Mouse (Mus musculus) duodenum, adult 2 months (tissue): Measurements from ENCODE around the gene Pdzph1. TPM values are rescaled to one million over a fixed set of nuclear protein-coding genes. Genes with fewer than 3 reads are reported as not detected.

ENCODE experiments used
- polyA plus RNA-seq: library from polyadenylated mRNA; depleted of rRNA; stranded (reverse); fragments of >200 nt; gene quantifications from 2 replicates; pipeline ENCODE4 v1.2.3, GENCODE M21; 2012; ENCODE audit warnings: low replicate concordance; rRNA removed

Pdzph1 gene
- polyA plus RNA-seq, result not detected in 2 replicates

DNA sequence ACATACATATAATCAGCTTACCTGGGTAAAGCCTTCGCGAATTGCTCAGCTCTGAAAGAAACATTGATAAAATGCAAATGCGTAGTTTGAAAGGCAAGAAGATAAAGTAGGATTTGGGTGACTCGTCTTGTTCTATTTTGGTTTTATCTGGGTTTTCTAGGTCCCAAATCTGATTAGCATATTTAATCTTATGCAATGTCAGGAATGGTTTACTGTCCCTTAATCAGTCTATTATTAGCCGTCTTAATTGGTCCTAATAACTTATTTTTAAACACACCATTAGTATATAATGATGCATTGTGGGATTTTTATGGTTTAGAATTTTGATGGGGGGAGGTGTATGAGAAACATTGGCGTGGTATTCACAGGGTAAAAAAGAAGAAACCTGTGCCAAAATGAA is at the start of gene Pdzph1:
Gene Pdzph1, minus strand, starts transcription at position 101 of the 400 bp plus-strand sequence.

GRCm38 (mm10) chr17:59013091-59013459 is 21.9 kb upstream of the Pdzph1 start, which contains the start of gene Nudt12:
Nudt12 (minus strand) TSS chr17:59013372.

Other genes with a start within 250 kb of the Pdzph1 start
- 1.4 and 1.7 TPM in 2 replicates for gene Nudt12, start 22.0 kb upstream of the Pdzph1 start, polyA plus RNA-seq